Mouse (Mus musculus) limb, embryonic 12.5 days (tissue): ENCODE data around the gene Hmcn1. TPM values are rescaled to one million over a fixed set of nuclear protein-coding genes. Genes with fewer than 3 reads are reported as not detected.

Source experiments
- ATAC-seq: fragments of 200-750 bp; cut with Nextera tagmentation; 2 replicates; pipeline ENCODE4 v1.8.0; 2017; ENCODE audit warnings: low read depth, moderate TSS enrichment; ENCODE audit not compliant: insufficient number of reproducible peaks, insufficient read depth, low FRiP score, low TSS enrichment
- H3K27ac ChIP-seq: fragments of 300-500 bp; sonication (generic); 2 replicates; pipeline ENCODE4 v1.5.1; 2016; ENCODE audit warnings: mild to moderate bottlenecking, moderate library complexity
- H3K27me3 ChIP-seq: fragments of 300-500 bp; sonication (generic); 2 replicates; pipeline ENCODE4 v1.6.1; 2016; ENCODE audit warnings: mild to moderate bottlenecking, moderate library complexity
- H3K36me3 ChIP-seq: fragments of 300-500 bp; sonication (generic); 2 replicates; pipeline ENCODE4 v1.6.1; 2016; ENCODE audit warnings: mild to moderate bottlenecking, moderate library complexity
- H3K4me1 ChIP-seq: fragments of 300-500 bp; sonication (generic); replicated peaks from 2 replicates; pipeline ENCODE4 v1.6.1; 2016
- H3K4me2 ChIP-seq: fragments of 300-500 bp; sonication (generic); 2 replicates; pipeline ENCODE4 v1.6.1; 2016; ENCODE audit warnings: mild to moderate bottlenecking, moderate library complexity
- H3K4me3 ChIP-seq: fragments of 300-500 bp; sonication (generic); replicated peaks from 2 replicates; pipeline ENCODE4 v1.5.1; 2016; ENCODE audit warnings: mild to moderate bottlenecking
- H3K9ac ChIP-seq: fragments of 300-500 bp; sonication (generic); replicated peaks from 2 replicates; pipeline ENCODE4 v1.6.1; 2016; ENCODE audit warnings: mild to moderate bottlenecking, moderate library complexity
- H3K9me3 ChIP-seq: fragments of 300-500 bp; sonication (generic); 2 replicates; pipeline ENCODE4 v1.6.1; 2016; ENCODE audit warnings: mild to moderate bottlenecking, moderate library complexity
- WGBS: fragments of 180-500 bp; shearing (Covaris S2); methylation state at CpG from one replicate; pipeline ENCODE4 v1.1.7; 2016; 5-methylcytosine and 5-hydroxymethylcytosine counted together
- polyA plus RNA-seq: library from polyadenylated mRNA; unstranded; fragments of >200 nt; fragmentation: Nextera tagmentation; extraction: Ambion mirVana; gene quantifications from 2 replicates; pipeline ENCODE4 v1.2.1, GENCODE M21; 2016

Gene Hmcn1
- polyA plus RNA-seq, 1 experiment from 2014 or later, result 25.6 TPM

DNA sequence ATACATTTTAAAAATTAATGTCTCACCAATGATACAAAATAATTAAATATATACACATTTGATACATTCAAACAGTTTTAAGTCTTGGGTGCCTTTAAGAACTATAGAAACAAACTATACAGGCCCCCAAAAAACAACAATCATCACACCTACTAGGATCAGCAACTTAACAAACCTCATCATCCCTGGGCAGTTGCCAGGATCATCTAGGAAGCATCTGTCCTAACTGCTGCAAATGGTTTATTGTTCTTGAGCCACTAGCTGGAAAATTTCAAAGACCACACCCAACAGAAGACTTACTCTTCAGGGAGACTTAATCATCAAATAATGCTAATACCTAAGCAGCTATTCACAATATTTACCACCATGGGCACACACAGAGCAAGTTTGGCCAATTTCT, 216.5 kb downstream of the Hmcn1 start:
- H3K4me2 ChIP-seq, result no peak overlapping the region
- no peak overlapping the region for H3K4me3 ChIP-seq
- H3K27ac ChIP-seq, result no peak overlapping the region
- peaks cover 8% of the 10 kb centered on the region for H3K36me3 ChIP-seq
- no peaks in the 10 kb centered on the region for H3K9me3 ChIP-seq
- no peaks in the 10 kb centered on the region for H3K27me3 ChIP-seq
- H3K9ac ChIP-seq, result no peak overlapping the region
- no peak for ATAC-seq
- H3K4me1 ChIP-seq, result peaks cover 19% of the 10 kb centered on the region

DNA sequence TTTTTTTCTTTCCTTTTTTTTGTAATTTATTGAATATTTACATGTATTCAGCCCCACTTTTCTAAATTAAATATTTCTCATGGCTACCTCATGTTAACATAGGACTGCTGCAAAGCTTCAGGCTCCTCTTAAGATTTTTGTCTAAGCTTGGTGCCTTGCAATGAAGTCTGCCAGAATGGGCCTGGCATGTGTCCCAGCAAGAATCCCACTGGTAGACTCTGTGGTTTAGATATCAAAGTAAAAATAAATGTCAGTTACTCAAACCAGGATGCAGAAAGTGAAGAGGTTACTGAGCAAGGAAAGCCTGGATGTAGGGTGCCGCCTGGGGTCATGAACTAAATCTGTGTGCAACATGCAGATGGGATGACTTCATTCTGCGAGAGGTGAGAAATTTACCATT, 217.5 kb downstream of the Hmcn1 start:
- Histone ChIP-seq H3K27ac (no peak overlapping the region), H3K36me3 (peaks cover 8% of the 10 kb centered on the region), H3K9me3 (no peaks in the 10 kb centered on the region), H3K4me3 (no peak overlapping the region), H3K4me2 (no peak overlapping the region), H3K27me3 (no peaks in the 10 kb centered on the region), H3K4me1 (peaks cover 29% of the 10 kb centered on the region), H3K9ac (no peak overlapping the region)
- 68% methylated on average over 2 of the region's 2 CpGs for WGBS
- ATAC-seq, result no peak

DNA sequence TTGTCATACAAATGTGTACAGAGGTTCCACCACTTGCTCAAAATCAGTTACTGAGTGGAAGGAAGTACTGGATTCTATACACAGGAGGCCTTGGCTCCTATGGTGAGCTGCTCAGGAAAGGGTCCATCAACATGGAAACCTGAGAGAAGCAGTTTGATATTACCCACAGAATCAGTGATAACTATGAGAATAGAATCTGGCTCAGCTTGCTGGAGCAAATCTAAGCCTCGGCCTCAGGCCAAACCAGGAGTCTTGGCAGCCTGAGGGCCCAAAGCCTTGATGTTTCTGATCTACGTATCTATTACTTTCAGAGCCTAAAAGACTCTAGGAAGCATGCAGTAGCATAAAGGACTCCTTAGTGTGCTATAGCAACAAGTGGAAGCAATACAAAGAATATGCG, 220.3 kb downstream of the Hmcn1 start:
- Histone ChIP-seq H3K4me1 (peaks cover 41% of the 10 kb centered on the region), H3K9me3 (no peaks in the 10 kb centered on the region), H3K36me3 (peaks cover 13% of the 10 kb centered on the region), H3K4me2 (no peak overlapping the region), H3K27me3 (no peaks in the 10 kb centered on the region), H3K27ac (no peak overlapping the region), H3K4me3 (no peak overlapping the region), H3K9ac (no peak overlapping the region)
- no peak for ATAC-seq
- WGBS, result 88% methylated on average over 3 of the region's 3 CpGs

- Histone ChIP-seq H3K27ac (peak overlapping the region; percentile 70), H3K4me1 (peaks cover 37% of the 10 kb centered on the region), H3K9ac (no peak overlapping the region), H3K4me2 (peak overlapping the region; percentile 28), H3K4me3 (no peak overlapping the region), H3K9me3 (no peaks in the 10 kb centered on the region), H3K27me3 (no peaks in the 10 kb centered on the region), H3K36me3 (peaks cover 13% of the 10 kb centered on the region)
- WGBS, result 14% methylated on average over 7 of the region's 7 CpGs
- ATAC-seq, result peak; percentile 60; the same call in 1 of the 2 replicates
Measured at GRCm38 (mm10) chr1:150770948-150771521, 222.2 kb downstream of the Hmcn1 start.

- no peaks in the 10 kb centered on the region for H3K27me3 ChIP-seq
- no peak overlapping the region for H3K4me3 ChIP-seq
- WGBS, result 14% methylated on average over 2 of the region's 2 CpGs
- peaks cover 29% of the 10 kb centered on the region for H3K4me1 ChIP-seq
- H3K4me2 ChIP-seq, result no peak overlapping the region
- H3K9me3 ChIP-seq, result no peaks in the 10 kb centered on the region
- no peak for ATAC-seq
- no peak overlapping the region for H3K9ac ChIP-seq
- H3K36me3 ChIP-seq, result peaks cover 20% of the 10 kb centered on the region
- peak overlapping the region; percentile 70 for H3K27ac ChIP-seq
Measured at GRCm38 (mm10) chr1:150769836-150770235, 223.4 kb downstream of the Hmcn1 start.

- no peak overlapping the region for H3K9ac ChIP-seq
- H3K27me3 ChIP-seq, result no peaks in the 10 kb centered on the region
- H3K36me3 ChIP-seq, result peaks cover 44% of the 10 kb centered on the region
- H3K27ac ChIP-seq, result no peak overlapping the region
- no peak for ATAC-seq
- no peak overlapping the region for H3K4me3 ChIP-seq
- 77% methylated on average over 4 of the region's 4 CpGs for WGBS
- H3K4me2 ChIP-seq, result no peak overlapping the region
- H3K4me1 ChIP-seq, result no peaks in the 10 kb centered on the region
- H3K9me3 ChIP-seq, result no peaks in the 10 kb centered on the region
Measured at GRCm38 (mm10) chr1:150761678-150762077, 231.6 kb downstream of the Hmcn1 start.

DNA sequence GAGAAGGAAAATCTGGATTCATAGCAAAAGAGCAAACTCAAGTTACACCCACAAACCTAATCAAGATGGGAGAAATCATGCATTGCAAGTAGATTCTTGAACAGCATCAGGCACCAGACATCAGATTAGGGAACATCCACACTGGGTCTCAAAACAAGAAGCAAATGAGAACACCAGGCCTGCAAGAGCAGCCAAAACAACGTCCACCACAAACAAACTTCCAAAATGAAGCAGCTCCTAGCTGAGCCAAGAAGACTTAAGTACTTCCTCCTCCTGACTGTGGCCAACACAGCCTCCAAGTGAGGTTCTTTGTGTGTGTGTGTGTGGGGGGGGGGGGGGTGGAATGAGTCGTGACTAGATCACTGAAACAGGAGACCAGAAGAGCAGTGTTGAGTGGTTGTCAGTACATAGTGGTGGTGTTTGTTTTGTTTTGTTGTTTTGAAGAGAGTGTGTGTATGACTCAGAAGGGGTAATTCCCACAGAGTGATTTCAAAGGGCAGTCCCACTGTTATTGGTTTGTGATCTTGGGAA, 232.4 kb downstream of the Hmcn1 start:
- peaks cover 50% of the 10 kb centered on the region for H3K36me3 ChIP-seq
- no peaks in the 10 kb centered on the region for H3K27me3 ChIP-seq
- H3K4me3 ChIP-seq, result no peak overlapping the region
- no peak overlapping the region for H3K4me2 ChIP-seq
- ATAC-seq, result no peak
- H3K9me3 ChIP-seq, result no peaks in the 10 kb centered on the region
- WGBS, result 57% methylated on average over 2 of the region's 2 CpGs
- no peak overlapping the region for H3K27ac ChIP-seq
- no peaks in the 10 kb centered on the region for H3K4me1 ChIP-seq
- no peak overlapping the region for H3K9ac ChIP-seq

GRCm38 (mm10) chr1:150759476-150760079, 233.7 kb downstream of the Hmcn1 start:
- Histone ChIP-seq H3K27ac (no peak overlapping the region), H3K9ac (no peak overlapping the region), H3K27me3 (no peaks in the 10 kb centered on the region), H3K4me2 (no peak overlapping the region), H3K4me3 (no peak overlapping the region), H3K9me3 (no peaks in the 10 kb centered on the region), H3K4me1 (no peaks in the 10 kb centered on the region), H3K36me3 (peaks cover 50% of the 10 kb centered on the region)
- WGBS, result 71% methylated on average over 2 of the region's 2 CpGs
- no peak for ATAC-seq

GRCm38 (mm10) chr1:150753920-150754319, 239.3 kb downstream of the Hmcn1 start:
- H3K4me1 ChIP-seq, result no peaks in the 10 kb centered on the region
- ATAC-seq, result no peak
- H3K27me3 ChIP-seq, result no peaks in the 10 kb centered on the region
- peaks cover 53% of the 10 kb centered on the region for H3K36me3 ChIP-seq
- WGBS, result 95% methylated on average over 5 of the region's 5 CpGs
- no peak overlapping the region for H3K9ac ChIP-seq
- no peak overlapping the region for H3K4me2 ChIP-seq
- no peaks in the 10 kb centered on the region for H3K9me3 ChIP-seq
- H3K27ac ChIP-seq, result no peak overlapping the region
- no peak overlapping the region for H3K4me3 ChIP-seq

GRCm38 (mm10) chr1:150748783-150749182, 244.5 kb downstream of the Hmcn1 start:
- no peak overlapping the region for H3K4me2 ChIP-seq
- no peak overlapping the region for H3K9ac ChIP-seq
- no peaks in the 10 kb centered on the region for H3K27me3 ChIP-seq
- no peak for ATAC-seq
- WGBS, result 89% methylated on average over 3 of the region's 3 CpGs
- no peak overlapping the region for H3K27ac ChIP-seq
- H3K4me3 ChIP-seq, result no peak overlapping the region
- peaks cover 38% of the 10 kb centered on the region for H3K36me3 ChIP-seq
- H3K4me1 ChIP-seq, result peaks cover 7% of the 10 kb centered on the region
- H3K9me3 ChIP-seq, result no peaks in the 10 kb centered on the region

- no peak for ATAC-seq
- H3K4me3 ChIP-seq, result no peak overlapping the region
- H3K36me3 ChIP-seq, result peaks cover 41% of the 10 kb centered on the region
Measured at GRCm38 (mm10) chr1:150747771-150748170, 245.5 kb downstream of the Hmcn1 start.

More at GRCm38 (mm10) chr1:150747771-150748170, 245.5 kb downstream of the Hmcn1 start:
- Histone ChIP-seq H3K9me3 (no peaks in the 10 kb centered on the region), H3K4me1 (peaks cover 17% of the 10 kb centered on the region), H3K4me2 (no peak overlapping the region), H3K27me3 (no peaks in the 10 kb centered on the region), H3K27ac (no peak overlapping the region), H3K9ac (no peak overlapping the region)
- 56% methylated on average over 4 of the region's 4 CpGs for WGBS
